Mouse (Mus musculus): ENCODE results near the gene Degs2.

GRCm38 (mm10) chr12:108742241-108742640 is 40.1 kb upstream of the Degs2 start:
- TF ChIP-seq CTCF (IDR thresholded peaks at IDR 0.05; ENCODE audit: low read depth), result no peak
- no peak for TF ChIP-seq EP300 (IDR thresholded peaks at IDR 0.05; ENCODE audit: low read depth)
